Mouse (Mus musculus) ovary, adult 18-20 months (tissue): ENCODE measurements around the gene Wdr70.

Experiments used
- DNase-seq: peaks from one replicate; pipeline ENCODE4 v3.0.0; 2022; ENCODE audit warnings: low spot score, mixed read lengths

The Wdr70 gene

GRCm38 (mm10) chr15:8030643-8031042 lies 68.4 kb downstream of the Wdr70 start:
- no peak for DNase-seq

GRCm38 (mm10) chr15:8027503-8027902 lies 71.5 kb downstream of the Wdr70 start:
- DNase-seq: no peak

- DNase-seq: no peak
Measured at GRCm38 (mm10) chr15:8011418-8011817, 87.6 kb downstream of the Wdr70 start.

GRCm38 (mm10) chr15:8007413-8007812 lies 91.6 kb downstream of the Wdr70 start:
- DNase-seq: no peak

- DNase-seq: no peak
Measured at GRCm38 (mm10) chr15:8006056-8006455, 93.0 kb downstream of the Wdr70 start.

GRCm38 (mm10) chr15:8005506-8005905 lies 93.5 kb downstream of the Wdr70 start:
- no peak for DNase-seq

GRCm38 (mm10) chr15:8003789-8004188 lies 95.2 kb downstream of the Wdr70 start:
- DNase-seq: no peak

- no peak for DNase-seq
Measured at GRCm38 (mm10) chr15:7998843-7999546, 100.0 kb downstream of the Wdr70 start.

- DNase-seq: no peak
Measured at GRCm38 (mm10) chr15:7998095-7998494, 100.9 kb downstream of the Wdr70 start.

GRCm38 (mm10) chr15:7993721-7994120 lies 105.3 kb downstream of the Wdr70 start:
- no peak for DNase-seq

- no peak for DNase-seq
Measured at GRCm38 (mm10) chr15:7990101-7990500, 108.9 kb downstream of the Wdr70 start.

GRCm38 (mm10) chr15:7987374-7987773 lies 111.6 kb downstream of the Wdr70 start:
- no peak for DNase-seq

GRCm38 (mm10) chr15:7986274-7986673 lies 112.7 kb downstream of the Wdr70 start:
- DNase-seq: no peak

- DNase-seq: no peak
Measured at GRCm38 (mm10) chr15:7978640-7979039, 120.4 kb downstream of the Wdr70 start.

GRCm38 (mm10) chr15:7976775-7977174 lies 122.2 kb downstream of the Wdr70 start:
- DNase-seq: no peak

GRCm38 (mm10) chr15:7974368-7974767 lies 124.6 kb downstream of the Wdr70 start:
- DNase-seq: no peak

- no peak for DNase-seq
Measured at GRCm38 (mm10) chr15:7972528-7972927, 126.5 kb downstream of the Wdr70 start.

- DNase-seq: no peak
Measured at GRCm38 (mm10) chr15:7962786-7963185, 136.2 kb downstream of the Wdr70 start.

- no peak for DNase-seq
Measured at GRCm38 (mm10) chr15:7961489-7961888, 137.5 kb downstream of the Wdr70 start.

GRCm38 (mm10) chr15:7956899-7957298 lies 142.1 kb downstream of the Wdr70 start:
- DNase-seq: no peak

- no peak for DNase-seq
Measured at GRCm38 (mm10) chr15:7950561-7950960, 148.4 kb downstream of the Wdr70 start.

GRCm38 (mm10) chr15:7941690-7942089 lies 157.3 kb downstream of the Wdr70 start:
- DNase-seq: no peak

GRCm38 (mm10) chr15:7935571-7936165 lies 163.3 kb downstream of the Wdr70 start:
- DNase-seq: no peak

GRCm38 (mm10) chr15:7934580-7934979 lies 164.4 kb downstream of the Wdr70 start:
- DNase-seq: no peak
